Mouse (Mus musculus) heart, embryonic 16.5 days (tissue): ENCODE data around the gene Sstr3. TPM values are rescaled to one million over a fixed set of nuclear protein-coding genes. Genes with fewer than 3 reads are reported as not detected.

Experiments
- ATAC-seq: fragments of 200-750 bp; cut with Nextera tagmentation; replicated peaks from 2 replicates; pipeline ENCODE4 v1.8.0; 2017; ENCODE audit warnings: moderate number of reproducible peaks; ENCODE audit not compliant: insufficient read depth, low FRiP score; ENCODE audit errors: extremely low read depth
- H3K27ac ChIP-seq: fragments of 300-500 bp; sonication (generic); 2 replicates; pipeline ENCODE4 v1.5.1; 2014; ENCODE audit warnings: mild to moderate bottlenecking, low read length, control low read depth, moderate library complexity
- H3K27me3 ChIP-seq: fragments of 300-500 bp; sonication (generic); 2 replicates; pipeline ENCODE4 v1.6.1; 2014; ENCODE audit warnings: low read length, mixed read lengths; ENCODE audit not compliant: control insufficient read depth, insufficient read depth
- H3K36me3 ChIP-seq: fragments of 300-500 bp; sonication (generic); 2 replicates; pipeline ENCODE4 v1.6.1; 2014; ENCODE audit not compliant: control insufficient read depth, insufficient read depth
- H3K4me1 ChIP-seq: fragments of 300-500 bp; sonication (generic); 2 replicates; pipeline ENCODE4 v1.6.1; 2014; ENCODE audit warnings: low read length, mixed read lengths; ENCODE audit not compliant: control insufficient read depth, insufficient read depth
- H3K4me2 ChIP-seq: fragments of 300-500 bp; sonication (generic); 2 replicates; pipeline ENCODE4 v1.6.1; 2014; ENCODE audit warnings: low read depth, mild to moderate bottlenecking, control low read depth, low read length
- H3K4me3 ChIP-seq: fragments of 300-500 bp; sonication (generic); 2 replicates; pipeline ENCODE4 v1.5.1; 2014; ENCODE audit warnings: mild to moderate bottlenecking, control low read depth, low read length
- H3K9ac ChIP-seq: fragments of 300-500 bp; sonication (generic); 2 replicates; pipeline ENCODE4 v1.6.1; 2014; ENCODE audit warnings: low read length, control low read depth
- H3K9me3 ChIP-seq: fragments of 300-500 bp; sonication (generic); replicated peaks from 2 replicates; pipeline ENCODE4 v1.6.1; 2016; ENCODE audit warnings: low read length; ENCODE audit not compliant: control insufficient read depth
- WGBS: fragments of 180-500 bp; shearing (Covaris S2); extraction: QIAGEN DNeasy Blood & Tissue Kit; methylation state at CpG from one replicate; pipeline ENCODE4 v1.1.7; 2014; 5-methylcytosine and 5-hydroxymethylcytosine counted together
- polyA plus RNA-seq: library from polyadenylated mRNA; unstranded; fragments of >200 nt; fragmentation: Nextera tagmentation; extraction: Ambion mirVana; gene quantifications from 2 replicates; pipeline ENCODE4 v1.2.1, GENCODE M21; 2015

The Sstr3 gene
- polyA plus RNA-seq, 1 experiment from 2014 or later = not detected

DNA sequence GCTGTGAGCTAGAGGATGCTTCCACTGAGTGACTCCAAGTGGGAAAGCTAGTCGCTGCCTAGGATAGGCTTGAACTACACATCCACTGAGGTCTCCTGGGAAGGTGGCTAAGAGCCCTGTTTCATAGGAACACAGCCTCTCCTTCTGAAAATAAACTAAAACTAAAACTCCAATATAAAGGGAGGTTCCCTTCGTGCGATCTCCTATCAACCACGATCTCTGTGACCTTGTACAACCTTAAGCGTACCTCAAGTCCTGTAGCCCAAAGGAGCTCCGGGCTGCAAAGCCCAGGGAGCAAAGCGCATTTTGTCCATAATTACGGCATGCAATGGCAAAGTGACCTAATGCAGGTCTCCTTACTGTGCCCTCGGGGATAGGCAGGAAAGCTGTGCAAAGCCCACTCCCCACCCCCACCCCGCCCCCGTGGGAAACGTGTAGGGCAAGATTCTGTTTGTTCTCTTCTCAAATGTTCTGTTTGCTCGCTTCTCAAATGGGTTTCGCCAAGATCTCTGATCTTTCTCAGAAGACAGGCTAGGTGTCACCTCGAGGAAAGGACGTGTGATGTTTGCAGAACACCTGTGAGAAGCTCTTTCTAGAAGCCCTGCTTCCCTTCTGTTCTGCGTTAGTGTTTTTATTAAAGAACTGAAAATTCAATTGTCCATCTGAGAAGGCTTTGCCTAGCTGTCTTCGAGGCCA is 41.9 kb downstream of the Sstr3 start:
- Histone ChIP-seq H3K4me1 (no peaks in the 10 kb centered on the region), H3K27ac (no peak overlapping the region), H3K27me3 (no peaks in the 10 kb centered on the region), H3K4me2 (no peak overlapping the region), H3K9me3 (peaks cover 10% of the 10 kb centered on the region), H3K36me3 (no peaks in the 10 kb centered on the region), H3K9ac (no peak overlapping the region), H3K4me3 (no peak overlapping the region)
- WGBS = 72% methylated on average over 18 of the region's 18 CpGs
- ATAC-seq = no peak

DNA sequence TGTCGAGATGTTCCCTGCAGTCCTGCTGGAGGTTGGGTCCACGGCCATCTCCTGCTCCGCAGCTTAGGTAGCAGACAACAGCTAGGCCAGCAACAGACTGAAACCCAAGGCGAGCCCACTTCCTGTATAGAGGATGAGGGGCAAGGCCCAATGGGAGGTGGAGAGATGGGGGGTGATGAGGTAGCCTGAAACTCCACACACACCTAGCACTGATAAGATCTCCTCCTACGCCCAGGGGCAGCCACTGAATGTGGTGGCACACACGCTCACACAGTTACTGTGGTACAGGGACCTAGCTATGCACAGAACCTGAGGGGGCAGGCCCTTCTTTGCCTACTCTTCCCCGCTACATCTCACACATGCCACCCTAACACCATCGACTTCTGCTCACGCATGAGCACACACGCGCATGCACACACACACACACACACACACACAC is 49.5 kb downstream of the Sstr3 start, which contains the start of gene Il2rb:
TSS of gene Il2rb (minus strand) at position 304 of the 439 bp plus-strand sequence.
- Histone ChIP-seq H3K4me3 (no peak within 1 kb of the TSS), H3K9ac (no peak within 1 kb of the TSS), H3K9me3 (no peaks in the 10 kb centered on the region), H3K27ac (no peak within 1 kb of the TSS), H3K4me1 (no peaks in the 10 kb centered on the region), H3K27me3 (no peaks in the 10 kb centered on the region), H3K4me2 (no peak within 1 kb of the TSS), H3K36me3 (no peaks in the 10 kb centered on the region)
- no peak for ATAC-seq
- 84% methylated on average over 11 of the region's 11 CpGs for WGBS

DNA sequence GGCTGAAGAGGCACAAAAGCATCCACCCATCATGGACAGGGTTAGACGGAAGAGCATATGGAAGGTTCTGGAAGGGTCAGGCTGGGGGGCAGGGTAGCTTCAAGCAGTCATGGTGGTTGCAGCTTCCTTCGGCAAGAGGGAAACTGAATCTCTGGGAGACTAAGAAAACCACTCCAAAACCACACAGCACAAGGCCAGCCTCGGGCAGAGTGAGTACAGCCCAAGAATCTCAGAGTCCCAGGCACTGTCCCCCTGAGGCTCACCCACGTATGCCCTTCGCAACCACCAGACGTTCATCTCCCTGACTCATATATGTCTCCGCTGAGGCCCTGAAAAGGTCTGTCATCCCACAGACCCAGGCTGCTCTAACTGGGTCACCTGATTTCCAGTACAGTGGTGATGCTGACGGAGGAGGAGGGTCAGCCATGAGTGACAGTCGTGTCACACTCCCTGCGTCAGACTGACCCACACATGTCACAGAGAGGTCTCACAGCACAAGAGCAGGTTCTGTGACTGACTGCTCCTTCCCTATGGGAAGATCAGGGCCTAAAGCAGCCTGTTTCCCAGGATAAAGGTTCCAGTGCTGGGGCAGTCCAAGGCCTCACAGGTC is 51.0 kb downstream of the Sstr3 start:
- Histone ChIP-seq H3K27ac (no peak overlapping the region), H3K9me3 (no peaks in the 10 kb centered on the region), H3K4me1 (no peaks in the 10 kb centered on the region), H3K4me3 (no peak overlapping the region), H3K4me2 (no peak overlapping the region), H3K27me3 (no peaks in the 10 kb centered on the region), H3K9ac (no peak overlapping the region), H3K36me3 (no peaks in the 10 kb centered on the region)
- WGBS = 70% methylated on average over 10 of the region's 10 CpGs
- ATAC-seq = no peak

DNA sequence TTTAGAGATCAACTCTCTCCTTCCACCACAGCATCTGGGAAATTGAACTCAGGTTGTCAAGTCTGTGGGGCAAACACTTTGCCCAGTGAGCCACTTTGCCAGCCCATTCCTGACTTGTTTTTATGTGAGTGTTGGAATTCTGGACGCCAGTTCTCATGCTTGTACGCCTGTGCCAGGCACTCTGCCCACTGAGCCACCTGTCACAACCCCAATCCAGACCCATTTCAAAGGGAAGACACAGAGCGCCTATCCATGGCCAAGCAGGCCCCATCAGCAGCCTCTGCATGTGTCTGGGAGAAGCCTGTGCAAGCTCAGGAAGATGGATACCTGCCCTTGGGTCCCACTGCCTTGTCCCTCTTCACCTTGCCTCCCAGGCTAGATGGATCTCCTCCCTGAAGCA is 53.2 kb downstream of the Sstr3 start:
- no peak for ATAC-seq
- H3K27me3 ChIP-seq = no peaks in the 10 kb centered on the region
- H3K36me3 ChIP-seq = no peaks in the 10 kb centered on the region
- H3K27ac ChIP-seq = no peak overlapping the region
- H3K4me1 ChIP-seq = no peaks in the 10 kb centered on the region
- 81% methylated on average over 3 of the region's 3 CpGs for WGBS
- no peak overlapping the region for H3K9ac ChIP-seq
- no peak overlapping the region for H3K4me3 ChIP-seq
- no peak overlapping the region for H3K4me2 ChIP-seq
- no peaks in the 10 kb centered on the region for H3K9me3 ChIP-seq

DNA sequence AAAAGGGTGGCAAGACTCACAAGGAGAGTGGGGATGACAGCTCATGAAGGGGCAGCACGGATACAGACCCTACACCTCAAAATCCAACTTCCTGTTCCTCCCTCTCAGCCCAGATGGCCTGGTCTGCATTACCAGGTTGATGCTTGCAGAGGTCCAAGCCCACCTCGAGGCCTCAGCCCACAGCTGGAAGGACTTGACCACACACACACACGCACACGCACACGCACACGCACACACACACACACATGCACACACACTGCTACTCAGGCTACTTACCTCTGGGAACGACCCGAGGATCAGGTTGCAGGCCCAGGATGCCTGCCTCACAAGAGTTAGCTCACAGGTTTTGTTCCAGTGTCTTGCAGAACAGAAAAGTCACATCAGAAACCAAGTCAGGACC is 54.6 kb downstream of the Sstr3 start:
- Histone ChIP-seq H3K4me3 (no peak overlapping the region), H3K27me3 (no peaks in the 10 kb centered on the region), H3K9ac (no peak overlapping the region), H3K27ac (no peak overlapping the region), H3K4me2 (no peak overlapping the region), H3K9me3 (no peaks in the 10 kb centered on the region), H3K4me1 (no peaks in the 10 kb centered on the region), H3K36me3 (no peaks in the 10 kb centered on the region)
- no peak for ATAC-seq
- WGBS = 69% methylated on average over 8 of the region's 8 CpGs

DNA sequence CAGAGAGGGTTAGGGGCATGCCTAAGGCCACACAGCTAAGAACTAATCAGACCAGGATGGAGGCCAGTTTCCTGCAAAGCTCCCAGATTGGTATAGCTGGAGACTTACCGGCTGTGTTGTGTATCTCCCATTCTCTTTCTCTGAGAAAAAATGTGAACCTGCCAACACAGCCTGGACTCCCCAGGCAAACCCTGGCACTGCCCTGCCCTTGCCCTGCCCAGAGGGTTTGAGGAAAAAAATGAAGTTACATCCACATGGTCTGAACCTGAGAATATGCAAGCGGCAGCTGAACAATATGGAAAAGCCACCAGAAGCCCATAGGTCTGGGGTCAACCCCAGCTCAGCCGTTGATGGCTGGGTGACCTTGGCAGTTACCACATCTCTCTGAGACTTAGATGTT is 55.2 kb downstream of the Sstr3 start:
- no peaks in the 10 kb centered on the region for H3K36me3 ChIP-seq
- H3K4me2 ChIP-seq = no peak overlapping the region
- no peak for ATAC-seq
- H3K27me3 ChIP-seq = no peaks in the 10 kb centered on the region
- H3K27ac ChIP-seq = no peak overlapping the region
- H3K9ac ChIP-seq = no peak overlapping the region
- WGBS = 80% methylated on average over 3 of the region's 3 CpGs
- no peaks in the 10 kb centered on the region for H3K9me3 ChIP-seq
- H3K4me3 ChIP-seq = no peak overlapping the region
- no peaks in the 10 kb centered on the region for H3K4me1 ChIP-seq

DNA sequence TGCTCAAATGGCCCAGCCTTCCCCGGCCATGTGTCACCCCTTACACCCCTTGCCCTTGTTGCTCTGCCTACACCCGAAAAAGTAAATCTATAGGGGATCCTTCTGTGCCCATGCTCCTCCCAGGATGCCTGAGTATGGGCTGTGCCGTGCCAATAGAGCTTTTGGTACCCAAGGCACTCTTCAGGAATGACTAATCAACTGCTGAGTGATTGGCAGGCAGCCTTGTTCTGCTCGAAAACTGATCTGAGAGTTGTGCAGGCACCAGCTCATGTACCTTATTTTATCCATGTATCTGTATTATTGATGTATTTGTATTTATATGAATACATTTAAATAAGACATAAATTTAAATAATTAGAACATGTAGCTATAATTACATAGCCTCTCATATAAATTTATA is 57.4 kb downstream of the Sstr3 start:
- no peak overlapping the region for H3K9ac ChIP-seq
- H3K9me3 ChIP-seq = no peaks in the 10 kb centered on the region
- H3K27me3 ChIP-seq = no peaks in the 10 kb centered on the region
- H3K4me3 ChIP-seq = no peak overlapping the region
- ATAC-seq = no peak
- no peaks in the 10 kb centered on the region for H3K36me3 ChIP-seq
- WGBS = 56% methylated on average over 4 of the region's 4 CpGs
- no peaks in the 10 kb centered on the region for H3K4me1 ChIP-seq
- no peak overlapping the region for H3K27ac ChIP-seq
- no peak overlapping the region for H3K4me2 ChIP-seq

Other genes starting within 250 kb of the Sstr3 start
- gene Csf2rb2, start 239.0 kb downstream of the Sstr3 start, polyA plus RNA-seq = 0.43 and 0.44 TPM in 2 replicates
- gene Csf2rb, start 218.9 kb downstream of the Sstr3 start, polyA plus RNA-seq = 1.4 and 2.3 TPM in 2 replicates
- not detected in 2 replicates for gene Tex33, start 148.8 kb downstream of the Sstr3 start, polyA plus RNA-seq
- gene Tst, start 138.8 kb downstream of the Sstr3 start, polyA plus RNA-seq = 39.7 and 41.7 TPM in 2 replicates
- gene Mpst, start 138.3 kb downstream of the Sstr3 start, polyA plus RNA-seq = 1.9 and 2.1 TPM in 2 replicates
- 18.9 and 22.6 TPM in 2 replicates for gene Kctd17, start 116.1 kb downstream of the Sstr3 start, polyA plus RNA-seq
- gene Tmprss6, start 76.1 kb downstream of the Sstr3 start, polyA plus RNA-seq = 0.38 and 0.79 TPM in 2 replicates
- gene Il2rb, start 49.4 kb downstream of the Sstr3 start, polyA plus RNA-seq = 1.8 and 4.9 TPM in 2 replicates
- gene C1qtnf6, start 13.3 kb downstream of the Sstr3 start, polyA plus RNA-seq = 33.1 and 33.5 TPM in 2 replicates
- 38.2 and 88.5 TPM in 2 replicates for gene Rac2, start 28.1 kb upstream of the Sstr3 start, polyA plus RNA-seq
- 7.0 and 9.6 TPM in 2 replicates for gene Cyth4, start 52.4 kb upstream of the Sstr3 start, polyA plus RNA-seq
- 0.16 and 0.55 TPM in 2 replicates for gene Elfn2, start 174.1 kb upstream of the Sstr3 start, polyA plus RNA-seq
- gene Mfng, start 228.8 kb upstream of the Sstr3 start, polyA plus RNA-seq = 19.6 and 19.8 TPM in 2 replicates